Mouse (Mus musculus) liver, embryonic 14.5 days (tissue): ENCODE results near the gene Pcsk5. TPM values are rescaled to one million over a fixed set of nuclear protein-coding genes. Genes with fewer than 3 reads are reported as not detected.

ENCODE experiments used
- ATAC-seq: fragments of 200-750 bp; cut with Nextera tagmentation; 2 replicates; pipeline ENCODE4 v1.8.0; 2017; ENCODE audit warnings: moderate number of reproducible peaks, mild to moderate bottlenecking, moderate library complexity; ENCODE audit not compliant: insufficient read depth
- DNase-seq, 3 experiments: peaks; one replicate each; pipeline ENCODE4 v3.0.0-alpha.2; 2012 to 2013; ENCODE audit warnings: low read depth in 3 of 3, low spot score in 3 of 3
- H3K27ac ChIP-seq: fragments of 300-500 bp; sonication (generic); 2 replicates; pipeline ENCODE4 v1.5.1; 2014; ENCODE audit warnings: moderate library complexity, mild to moderate bottlenecking, control low read depth, inconsistent platforms
- H3K27me3 ChIP-seq: fragments of 300-500 bp; sonication (generic); 2 replicates; pipeline ENCODE4 v1.6.1; 2014; ENCODE audit warnings: mild to moderate bottlenecking, low read length, moderate library complexity; ENCODE audit not compliant: control insufficient read depth, insufficient read depth
- H3K36me3 ChIP-seq: fragments of 300-500 bp; sonication (generic); replicated peaks from 2 replicates; pipeline ENCODE4 v1.6.1; 2014; ENCODE audit warnings: low read depth; ENCODE audit not compliant: control insufficient read depth, insufficient read depth
- H3K4me1 ChIP-seq, 2 experiments: fragments of 200-500 bp in 1 of 2; fragments of 300-500 bp in 1 of 2; sonication (generic) in 1 of 2; replicated peaks; 2 replicates each; pipeline ENCODE4 v1.6.1; 2012 to 2014; ENCODE audit warnings: antibody characterized with exemption in 1 of 2, inconsistent platforms in 1 of 2, low read length in 1 of 2; ENCODE audit not compliant: control insufficient read depth in 2 of 2, insufficient read depth in 2 of 2
- H3K4me2 ChIP-seq: fragments of 300-500 bp; sonication (generic); 2 replicates; pipeline ENCODE4 v1.6.1; 2014; ENCODE audit warnings: low read depth, mild to moderate bottlenecking, control low read depth, moderate library complexity
- H3K4me3 ChIP-seq, 2 experiments: fragments of 200-500 bp in 1 of 2; fragments of 300-500 bp in 1 of 2; sonication (generic) in 1 of 2; 2 replicates each; pipeline ENCODE4 v1.5.1; 2012 to 2014; ENCODE audit warnings: low read depth in 2 of 2, low read length in 2 of 2, mild to moderate bottlenecking in 2 of 2, control low read depth in 1 of 2, inconsistent platforms in 1 of 2, moderate library complexity in 1 of 2; ENCODE audit not compliant: insufficient read depth in 1 of 2
- H3K9ac ChIP-seq: fragments of 300-500 bp; sonication (generic); replicated peaks from 2 replicates; pipeline ENCODE4 v1.6.1; 2014; ENCODE audit warnings: mild to moderate bottlenecking, control low read depth, moderate library complexity
- H3K9me3 ChIP-seq: fragments of 300-500 bp; sonication (generic); 2 replicates; pipeline ENCODE4 v1.6.1; 2016; ENCODE audit warnings: low read length, mixed read lengths; ENCODE audit not compliant: control insufficient read depth
- CTCF ChIP-seq: IDR thresholded peaks from 2 replicates; pipeline ENCODE4 v1.5.1; 2016; ENCODE audit warnings: antibody characterized with exemption, low read depth, control low read depth
- EP300 ChIP-seq: IDR thresholded peaks from 2 replicates; pipeline ENCODE4 v1.6.1; 2016; ENCODE audit warnings: antibody characterized with exemption, low read depth
- WGBS: fragments of 180-500 bp; shearing (Covaris S2); extraction: QIAGEN DNeasy Blood & Tissue Kit; methylation state at CpG from one replicate; pipeline ENCODE4 v1.1.7; 2014; ENCODE audit not compliant: insufficient replicate concordance; 5-methylcytosine and 5-hydroxymethylcytosine counted together
- polyA plus RNA-seq, 2 experiments: library from polyadenylated mRNA; depleted of rRNA in 1 of 2; stranded (reverse) in 1 of 2; unstranded in 1 of 2; fragments of >200 nt; fragmentation: Nextera tagmentation in 1 of 2; extraction: Ambion mirVana in 1 of 2; gene quantifications; 2 replicates each; pipeline versions ENCODE4 v1.2.1 to v1.2.3; 2012 to 2014

Gene Pcsk5
- polyA plus RNA-seq, 2 experiments, result 0.58 to 0.61 TPM

GRCm38 (mm10) chr19:17382807-17383397 lies 454.5 kb downstream of the Pcsk5 start:
- no peak overlapping the region for H3K4me3 ChIP-seq
- no peak overlapping the region for H3K4me2 ChIP-seq
- DNase-seq (no peak), ATAC-seq (no peak)
- H3K9me3 ChIP-seq, result no peaks in the 10 kb centered on the region
- 47% methylated on average over 6 of the region's 6 CpGs for WGBS
- H3K36me3 ChIP-seq, result no peaks in the 10 kb centered on the region
- H3K9ac ChIP-seq, result no peak overlapping the region
- peaks cover 0 to 2% of the 10 kb centered on the region in 2 experiments; a peak in 2 of 4 replicates for H3K4me1 ChIP-seq
- no peaks in the 10 kb centered on the region for H3K27me3 ChIP-seq
- no peak overlapping the region for H3K27ac ChIP-seq
- TF ChIP-seq CTCF, result no peak
- TF ChIP-seq EP300, result no peak
